Mouse (Mus musculus): Measurements from ENCODE around the gene Rnf148. TPM values are rescaled to one million over a fixed set of nuclear protein-coding genes. Genes with fewer than 3 reads are reported as not detected.

Gene Rnf148
- total and polyA plus RNA-seq, 3 experiments: not detected

DNA sequence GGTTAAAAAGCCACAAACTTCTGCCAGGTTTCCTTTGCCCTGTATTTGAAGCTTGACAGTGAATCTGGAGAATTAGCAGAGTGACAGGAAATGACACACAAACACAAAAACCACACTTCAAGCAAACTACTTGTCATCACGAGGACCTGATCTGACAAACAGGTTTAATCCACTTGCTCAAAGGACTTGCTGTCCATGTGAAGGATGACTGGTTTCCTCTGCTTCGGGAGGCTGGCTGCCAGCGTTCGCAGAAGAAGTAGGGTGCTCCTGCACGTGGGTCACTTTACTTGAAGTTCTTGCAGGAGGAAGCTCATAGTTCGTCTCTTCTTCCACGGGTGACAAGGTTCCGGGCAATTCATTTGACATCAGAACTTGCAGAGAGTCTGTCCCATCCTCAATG lies 6.2 kb downstream of the Rnf148 start:
- no peak for TF ChIP-seq MAFK (IDR thresholded peaks at IDR 0.05; ENCODE audit: insufficient replicate concordance, low read length)
- no peak for TF ChIP-seq PAX5 (IDR thresholded peaks at IDR 0.05; ENCODE audit: low read length)
- TF ChIP-seq EP300 (IDR thresholded peaks at IDR 0.05; ENCODE audit: low read length): no peak
- no peak for TF ChIP-seq CHD2 (IDR thresholded peaks at IDR 0.05; ENCODE audit: low read length)
- TF ChIP-seq ZMIZ1 (IDR thresholded peaks at IDR 0.05; ENCODE audit: low read depth, low read length): no peak
- TF ChIP-seq GABPA (IDR thresholded peaks at IDR 0.05; ENCODE audit: insufficient replicate concordance, low read depth, low read length): no peak
- TF ChIP-seq MXI1 (IDR thresholded peaks at IDR 0.05; ENCODE audit: low read depth, low read length): no peak
- TF ChIP-seq NRF1 (IDR thresholded peaks at IDR 0.05; ENCODE audit: low read depth, low read length): no peak
- Histone ChIP-seq H3K36me3 (replicated peaks in 1 of 2; ENCODE audit: control insufficient read depth in 1 of 2, insufficient read depth in 1 of 2, low read length in 1 of 2) (no peaks in the 10 kb centered on the region), H3K4me1 (ENCODE audit: control insufficient read depth in 1 of 2, insufficient read depth in 2 of 2) (no peaks in the 10 kb centered on the region), H3K27ac (ENCODE audit: insufficient read depth, low read depth) (no peak overlapping the region), H3K27me3 (replicated peaks) (no peaks in the 10 kb centered on the region), H3K4me3 (replicated peaks in 1 of 3; ENCODE audit: low read depth in 2 of 3, low read length in 2 of 3, poor library complexity in 1 of 3) (no peak overlapping the region), H3K9me3 (replicated peaks; ENCODE audit: low read length) (no peaks in the 10 kb centered on the region), H3K9ac (ENCODE audit: insufficient read depth, low read depth) (no peak overlapping the region), H3K79me2 (replicated peaks; ENCODE audit: control insufficient read depth, extremely low read depth, insufficient read depth, poor library complexity, severe bottlenecking) (no peaks in the 10 kb centered on the region), H3K4me2 (ENCODE audit: insufficient read depth, low read depth, poor library complexity, severe bottlenecking) (no peak overlapping the region)
- no peak for DNase-seq (ENCODE audit: extremely low read depth)
- in situ Hi-C loops (cut with MboI; ENCODE audit: low pct_ligation_motif_present, low pct_unique_long_range_greater_than_20kb, low sequenced_read_pairs): no loop called here
- dilution Hi-C loops (cut with MboI; ENCODE audit: extremely low pct_ligation_motif_present, extremely low pct_unique_long_range_greater_than_20kb, low sequenced_read_pairs): no loop called here

DNA sequence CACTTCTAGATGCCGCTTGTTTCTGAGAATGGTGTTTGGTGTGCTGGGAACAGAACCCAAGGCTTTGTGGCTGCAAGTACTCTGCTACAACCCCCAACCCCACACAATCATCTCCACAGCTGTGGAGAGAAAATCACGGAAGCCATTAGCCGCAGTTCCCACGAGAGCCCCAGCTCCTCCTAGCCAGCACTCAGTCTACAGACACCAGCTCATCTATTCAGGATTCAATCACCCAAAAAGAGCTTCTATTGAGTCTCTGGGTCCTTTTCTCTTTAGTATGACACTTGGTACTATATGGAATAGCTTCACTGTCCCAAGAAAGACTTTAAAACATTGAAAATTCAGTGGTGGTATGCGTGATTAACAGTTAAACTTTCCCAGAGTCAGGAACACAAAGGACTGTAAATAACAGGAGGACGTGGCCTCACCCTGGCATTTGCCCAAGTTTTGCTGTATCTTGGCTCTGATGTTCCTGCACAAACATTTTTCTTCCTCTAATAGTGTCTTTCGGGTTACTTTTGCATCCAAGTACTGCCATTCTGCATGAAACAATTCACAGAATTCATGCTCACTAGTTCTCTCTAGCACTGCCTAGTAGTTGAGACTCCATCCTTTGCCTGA lies 7.2 kb downstream of the Rnf148 start:
- no peak overlapping the region for H3K9ac ChIP-seq (ENCODE audit: insufficient read depth, low read depth)
- H3K4me1 ChIP-seq (ENCODE audit: control insufficient read depth in 1 of 2, insufficient read depth in 2 of 2): no peaks in the 10 kb centered on the region
- H3K4me2 ChIP-seq (ENCODE audit: insufficient read depth, low read depth, poor library complexity, severe bottlenecking): no peak overlapping the region
- in situ Hi-C loops (cut with MboI; ENCODE audit: low pct_ligation_motif_present, low pct_unique_long_range_greater_than_20kb, low sequenced_read_pairs): no loop called here
- no peaks in the 10 kb centered on the region for H3K9me3 ChIP-seq (replicated peaks; ENCODE audit: low read length)
- no peaks in the 10 kb centered on the region for H3K27me3 ChIP-seq (replicated peaks)
- no peaks in the 10 kb centered on the region for H3K36me3 ChIP-seq (replicated peaks in 1 of 2; ENCODE audit: control insufficient read depth in 1 of 2, insufficient read depth in 1 of 2, low read length in 1 of 2)
- no peak overlapping the region for H3K4me3 ChIP-seq (replicated peaks in 1 of 3; ENCODE audit: low read depth in 2 of 3, low read length in 2 of 3, poor library complexity in 1 of 3)
- dilution Hi-C loops (cut with MboI; ENCODE audit: extremely low pct_ligation_motif_present, extremely low pct_unique_long_range_greater_than_20kb, low sequenced_read_pairs): no loop called here
- TF ChIP-seq ZKSCAN1 (IDR thresholded peaks at IDR 0.05; ENCODE audit: borderline replicate concordance, low read depth, low read length): no peak
- TF ChIP-seq ZMIZ1 (IDR thresholded peaks at IDR 0.05; ENCODE audit: low read depth, low read length): no peak
- no peak for TF ChIP-seq CHD1 (IDR thresholded peaks at IDR 0.05; ENCODE audit: low read depth, low read length)
- no peak for TF ChIP-seq ZNF384 (IDR thresholded peaks at IDR 0.05; ENCODE audit: low read depth, low read length)
- no peak for TF ChIP-seq BHLHE40 (IDR thresholded peaks at IDR 0.05; ENCODE audit: low read depth, low read length)
- TF ChIP-seq ZC3H11A (IDR thresholded peaks at IDR 0.05; ENCODE audit: low read depth, low read length): no peak
- no peak for TF ChIP-seq MYC (IDR thresholded peaks at IDR 0.05; ENCODE audit: low read depth, low read length)
- no peak for TF ChIP-seq GABPA (IDR thresholded peaks at IDR 0.05; ENCODE audit: insufficient replicate concordance, low read depth, low read length)
- no peak for TF ChIP-seq KAT2A (IDR thresholded peaks at IDR 0.05; ENCODE audit: insufficient replicate concordance, low read length)
- TF ChIP-seq MAZ (IDR thresholded peaks at IDR 0.05; ENCODE audit: low read depth, low read length): no peak
- no peak for TF ChIP-seq POLR2AphosphoS2 (IDR thresholded peaks at IDR 0.05; ENCODE audit: low read depth, low read length)
- TF ChIP-seq NRF1 (IDR thresholded peaks at IDR 0.05; ENCODE audit: low read depth, low read length): no peak
- TF ChIP-seq ELF1 (IDR thresholded peaks at IDR 0.05; ENCODE audit: low read depth, low read length): no peak
- TF ChIP-seq HCFC1 (IDR thresholded peaks at IDR 0.05; ENCODE audit: low read depth, low read length): no peak
- no peak for DNase-seq (ENCODE audit: extremely low read depth)
- H3K79me2 ChIP-seq (replicated peaks; ENCODE audit: control insufficient read depth, extremely low read depth, insufficient read depth, poor library complexity, severe bottlenecking): no peaks in the 10 kb centered on the region
- H3K27ac ChIP-seq (ENCODE audit: insufficient read depth, low read depth): no peak overlapping the region
